Mouse (Mus musculus) midbrain, embryonic 14.5 days (tissue): ENCODE results near the gene Gbp4. TPM values are rescaled to one million over a fixed set of nuclear protein-coding genes. Genes with fewer than 3 reads are reported as not detected.
"Not testable (repeated sequence)": the region's sequence is repeated elsewhere in the genome, so short reads cannot be mapped to it uniquely, and the experiment has no call there.

Experiments
- ATAC-seq: fragments of 200-750 bp; cut with Nextera tagmentation; 2 replicates; pipeline ENCODE4 v1.8.0; 2017; ENCODE audit warnings: moderate number of reproducible peaks, moderate library complexity; ENCODE audit not compliant: low FRiP score, low TSS enrichment
- DNase-seq: peaks from one replicate; pipeline ENCODE4 v3.0.0-alpha.2; 2015
- H3K27ac ChIP-seq: fragments of 300-500 bp; sonication (generic); replicated peaks from 2 replicates; pipeline ENCODE4 v1.5.1; 2014; ENCODE audit warnings: mild to moderate bottlenecking, low read depth, low read length, moderate library complexity
- H3K27me3 ChIP-seq: fragments of 300-500 bp; sonication (generic); 2 replicates; pipeline ENCODE4 v1.6.1; 2014; ENCODE audit warnings: low read length, control low read depth, mixed read lengths; ENCODE audit not compliant: control insufficient read depth, insufficient read depth
- H3K36me3 ChIP-seq: fragments of 300-500 bp; sonication (generic); 2 replicates; pipeline ENCODE4 v1.6.1; 2014; ENCODE audit warnings: low read length, control low read depth; ENCODE audit not compliant: control insufficient read depth, insufficient read depth
- H3K4me1 ChIP-seq: fragments of 300-500 bp; sonication (generic); 2 replicates; pipeline ENCODE4 v1.6.1; 2014; ENCODE audit warnings: mild to moderate bottlenecking, antibody characterized with exemption, low read length, control low read depth; ENCODE audit not compliant: control insufficient read depth, insufficient read depth
- H3K4me2 ChIP-seq: fragments of 300-500 bp; sonication (generic); 2 replicates; pipeline ENCODE4 v1.6.1; 2014; ENCODE audit warnings: mild to moderate bottlenecking, low read length, moderate library complexity
- H3K4me3 ChIP-seq: fragments of 300-500 bp; sonication (generic); replicated peaks from 2 replicates; pipeline ENCODE4 v1.5.1; 2014; ENCODE audit warnings: low read depth, low read length
- H3K9ac ChIP-seq: fragments of 300-500 bp; sonication (generic); replicated peaks from 2 replicates; pipeline ENCODE4 v1.6.1; 2014; ENCODE audit warnings: mild to moderate bottlenecking, low read length, moderate library complexity
- H3K9me3 ChIP-seq: fragments of 300-500 bp; sonication (generic); 2 replicates; pipeline ENCODE4 v1.6.1; 2016; ENCODE audit warnings: low read length, control low read depth, mixed read lengths; ENCODE audit not compliant: control insufficient read depth
- polyA plus RNA-seq: library from polyadenylated mRNA; unstranded; fragments of >200 nt; fragmentation: Nextera tagmentation; extraction: Ambion mirVana; gene quantifications from 2 replicates; pipeline ENCODE4 v1.2.1, GENCODE M21; 2014

Gene Gbp4
- polyA plus RNA-seq, 1 experiment from 2014 or later = 3.4 TPM

DNA sequence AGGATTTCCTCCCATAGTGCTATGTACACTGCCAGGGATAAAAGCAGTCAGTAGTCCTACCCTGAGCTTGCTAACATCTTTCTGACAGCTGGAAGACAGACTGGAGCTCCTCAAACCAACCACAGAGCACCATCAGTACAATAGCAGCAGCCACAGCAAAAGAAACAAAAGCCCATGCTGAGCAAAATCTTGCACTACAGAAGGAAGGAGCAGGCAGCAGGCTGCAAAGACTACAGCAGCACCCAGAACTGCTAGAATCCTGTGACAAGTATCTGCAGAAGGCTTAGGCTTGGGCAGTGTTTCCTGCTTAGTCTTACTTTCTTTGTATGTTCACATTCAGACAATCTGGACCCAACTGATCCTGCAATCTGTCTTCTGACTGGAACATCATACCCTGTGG lies 71.0 kb downstream of the Gbp4 start:
- not testable (repeated sequence) for H3K36me3 ChIP-seq, H3K4me1 ChIP-seq, H3K27me3 ChIP-seq, H3K4me2 ChIP-seq, ATAC-seq, H3K27ac ChIP-seq, H3K9ac ChIP-seq, H3K9me3 ChIP-seq, DNase-seq, H3K4me3 ChIP-seq

Other genes with a start within 250 kb of the Gbp4 start
- gene Abcg3, start 156.9 kb downstream of the Gbp4 start, polyA plus RNA-seq = 0.11 and 0.53 TPM in 2 replicates
- gene Gbp9, start within 50 bp of the Gbp4 start, polyA plus RNA-seq = 0.28 and 3.4 TPM in 2 replicates
- gene Gbp8, start within 50 bp of the Gbp4 start, polyA plus RNA-seq = 0.76 TPM in 1 of 2 replicates, not detected in the other
- gene Gbp10, start 99.9 kb upstream of the Gbp4 start, polyA plus RNA-seq = 1.9 TPM in 1 of 2 replicates, not detected in the other
- gene Gm43302, start 154.1 kb upstream of the Gbp4 start, polyA plus RNA-seq = 0.84 TPM in 1 of 2 replicates, not detected in the other
- gene Gbp6, start 154.1 kb upstream of the Gbp4 start, polyA plus RNA-seq = 0.40 and 4.4 TPM in 2 replicates